Mouse (Mus musculus): ENCODE measurements at regions not wholly inside any gene's neighbourhood (a gene's known extent, or its start where the extent isn't known, plus 50 kb on each side); places are given as distances from the start of the nearest gene placed in this dataset.
A peak's percentile ranks its signal among the peaks of the same experiment; 100 is the strongest.

GRCm38 (mm10) chr12:30510861-30511260 lies 73.4 kb upstream of the Tmem18 start:
- Histone ChIP-seq H3K9ac (ENCODE audit: low read length) (no peak overlapping the region), H3K27ac (replicated peaks in 1 of 2; ENCODE audit: control insufficient read depth in 1 of 2, insufficient read depth in 1 of 2, low read depth in 2 of 2, low read length in 2 of 2) (no peak overlapping the region), H3K4me1 (ENCODE audit: control insufficient read depth in 2 of 2, insufficient read depth in 2 of 2, low read length in 2 of 2) (peaks cover 0 to 5% of the 10 kb centered on the region in 2 experiments; a peak in 2 of 4 replicates), H3K36me3 (ENCODE audit: control insufficient read depth, insufficient read depth, low read length) (no peaks in the 10 kb centered on the region), H3K9me3 (ENCODE audit: control insufficient read depth, low read length) (no peaks in the 10 kb centered on the region), H3K4me3 (ENCODE audit: control insufficient read depth in 1 of 2, insufficient read depth in 1 of 2, low read depth in 1 of 2, low read length in 2 of 2) (no peak overlapping the region), H3K4me2 (ENCODE audit: low read length) (no peak overlapping the region), H3K27me3 (ENCODE audit: control insufficient read depth, insufficient read depth, low read length) (no peaks in the 10 kb centered on the region)
- WGBS: 56% methylated on average over 6 of the region's 6 CpGs
- no peak for ATAC-seq (ENCODE audit: insufficient number of reproducible peaks, insufficient read depth, low FRiP score, low read depth)

GRCm38 (mm10) chr12:30483370-30483769 lies 100.9 kb upstream of the Tmem18 start:
- 76% methylated on average over 5 of the region's 5 CpGs for WGBS
- Histone ChIP-seq H3K4me3 (ENCODE audit: control insufficient read depth in 1 of 2, insufficient read depth in 1 of 2, low read depth in 1 of 2, low read length in 2 of 2) (no peak overlapping the region), H3K27me3 (ENCODE audit: control insufficient read depth, insufficient read depth, low read length) (no peaks in the 10 kb centered on the region), H3K9me3 (ENCODE audit: control insufficient read depth, low read length) (no peaks in the 10 kb centered on the region), H3K4me1 (ENCODE audit: control insufficient read depth in 2 of 2, insufficient read depth in 2 of 2, low read length in 2 of 2) (no peaks in the 10 kb centered on the region), H3K4me2 (ENCODE audit: low read length) (no peak overlapping the region), H3K9ac (ENCODE audit: low read length) (no peak overlapping the region), H3K27ac (replicated peaks in 1 of 2; ENCODE audit: control insufficient read depth in 1 of 2, insufficient read depth in 1 of 2, low read depth in 2 of 2, low read length in 2 of 2) (no peak overlapping the region), H3K36me3 (ENCODE audit: control insufficient read depth, insufficient read depth, low read length) (no peaks in the 10 kb centered on the region)
- no peak for ATAC-seq (ENCODE audit: insufficient number of reproducible peaks, insufficient read depth, low FRiP score, low read depth)

GRCm38 (mm10) chr12:30473473-30473815 lies 100.3 kb upstream of the Sntg2 start:
- H3K9ac ChIP-seq (ENCODE audit: low read length): no peak overlapping the region
- ATAC-seq (ENCODE audit: insufficient number of reproducible peaks, insufficient read depth, low FRiP score, low read depth): no peak
- H3K27me3 ChIP-seq (ENCODE audit: control insufficient read depth, insufficient read depth, low read length): no peaks in the 10 kb centered on the region
- no peak overlapping the region for H3K4me2 ChIP-seq (ENCODE audit: low read length)
- 27% methylated on average over 4 of the region's 4 CpGs for WGBS
- no peaks in the 10 kb centered on the region for H3K36me3 ChIP-seq (ENCODE audit: control insufficient read depth, insufficient read depth, low read length)
- H3K4me3 ChIP-seq (ENCODE audit: control insufficient read depth in 1 of 2, insufficient read depth in 1 of 2, low read depth in 1 of 2, low read length in 2 of 2): no peak overlapping the region
- no peak overlapping the region for H3K27ac ChIP-seq (replicated peaks in 1 of 2; ENCODE audit: control insufficient read depth in 1 of 2, insufficient read depth in 1 of 2, low read depth in 2 of 2, low read length in 2 of 2)
- no peaks in the 10 kb centered on the region for H3K4me1 ChIP-seq (ENCODE audit: control insufficient read depth in 2 of 2, insufficient read depth in 2 of 2, low read length in 2 of 2)
- H3K9me3 ChIP-seq (ENCODE audit: control insufficient read depth, low read length): no peaks in the 10 kb centered on the region

- no peak overlapping the region for H3K9ac ChIP-seq (ENCODE audit: low read length)
- no peak for ATAC-seq (ENCODE audit: insufficient number of reproducible peaks, insufficient read depth, low FRiP score, low read depth)
- 72% methylated on average over 10 of the region's 10 CpGs for WGBS
These were observed 99.7 kb upstream of the Sntg2 start for GRCm38 (mm10) chr12:30472743-30473472.

GRCm38 (mm10) chr12:30467186-30467585 lies 94.0 kb upstream of the Sntg2 start:
- no peak overlapping the region for H3K4me2 ChIP-seq (ENCODE audit: low read length)
- H3K36me3 ChIP-seq (ENCODE audit: control insufficient read depth, insufficient read depth, low read length): no peaks in the 10 kb centered on the region
- 28% methylated on average over 7 of the region's 7 CpGs for WGBS
- H3K9me3 ChIP-seq (ENCODE audit: control insufficient read depth, low read length): no peaks in the 10 kb centered on the region
- H3K27ac ChIP-seq (replicated peaks in 1 of 2; ENCODE audit: control insufficient read depth in 1 of 2, insufficient read depth in 1 of 2, low read depth in 2 of 2, low read length in 2 of 2): peak overlapping the region in 1 of 2 experiments; percentile 37; a peak in 2 of 4 replicates
- no peak for ATAC-seq (ENCODE audit: insufficient number of reproducible peaks, insufficient read depth, low FRiP score, low read depth)
- H3K4me1 ChIP-seq (ENCODE audit: control insufficient read depth in 2 of 2, insufficient read depth in 2 of 2, low read length in 2 of 2): peaks cover 0 to 3% of the 10 kb centered on the region in 2 experiments; a peak in 2 of 4 replicates
- H3K9ac ChIP-seq (ENCODE audit: low read length): no peak overlapping the region
- H3K27me3 ChIP-seq (ENCODE audit: control insufficient read depth, insufficient read depth, low read length): no peaks in the 10 kb centered on the region
- H3K4me3 ChIP-seq (ENCODE audit: control insufficient read depth in 1 of 2, insufficient read depth in 1 of 2, low read depth in 1 of 2, low read length in 2 of 2): no peak overlapping the region

More at GRCm38 (mm10) chr12:30472743-30473472, 99.7 kb upstream of the Sntg2 start:
- no peaks in the 10 kb centered on the region for H3K27me3 ChIP-seq (ENCODE audit: control insufficient read depth, insufficient read depth, low read length)
- no peaks in the 10 kb centered on the region for H3K9me3 ChIP-seq (ENCODE audit: control insufficient read depth, low read length)
- H3K4me1 ChIP-seq (ENCODE audit: control insufficient read depth in 2 of 2, insufficient read depth in 2 of 2, low read length in 2 of 2): no peaks in the 10 kb centered on the region
- no peak overlapping the region for H3K4me3 ChIP-seq (ENCODE audit: control insufficient read depth in 1 of 2, insufficient read depth in 1 of 2, low read depth in 1 of 2, low read length in 2 of 2)
- H3K27ac ChIP-seq (replicated peaks in 1 of 2; ENCODE audit: control insufficient read depth in 1 of 2, insufficient read depth in 1 of 2, low read depth in 2 of 2, low read length in 2 of 2): no peak overlapping the region
- no peak overlapping the region for H3K4me2 ChIP-seq (ENCODE audit: low read length)
- no peaks in the 10 kb centered on the region for H3K36me3 ChIP-seq (ENCODE audit: control insufficient read depth, insufficient read depth, low read length)

GRCm38 (mm10) chr12:30450614-30451013 lies 77.4 kb upstream of the Sntg2 start:
- no peak overlapping the region for H3K4me3 ChIP-seq (ENCODE audit: control insufficient read depth in 1 of 2, insufficient read depth in 1 of 2, low read depth in 1 of 2, low read length in 2 of 2)
- no peak overlapping the region for H3K4me2 ChIP-seq (ENCODE audit: low read length)
- H3K36me3 ChIP-seq (ENCODE audit: control insufficient read depth, insufficient read depth, low read length): no peaks in the 10 kb centered on the region

GRCm38 (mm10) chr12:30434892-30435291 lies 61.7 kb upstream of the Sntg2 start:
- H3K27ac ChIP-seq (replicated peaks in 1 of 2; ENCODE audit: control insufficient read depth in 1 of 2, insufficient read depth in 1 of 2, low read depth in 2 of 2, low read length in 2 of 2): no peak overlapping the region
- 31% methylated on average over 8 of the region's 8 CpGs for WGBS
- no peak overlapping the region for H3K9ac ChIP-seq (ENCODE audit: low read length)
- ATAC-seq (ENCODE audit: insufficient number of reproducible peaks, insufficient read depth, low FRiP score, low read depth): no peak
- no peaks in the 10 kb centered on the region for H3K4me1 ChIP-seq (ENCODE audit: control insufficient read depth in 2 of 2, insufficient read depth in 2 of 2, low read length in 2 of 2)
- no peaks in the 10 kb centered on the region for H3K9me3 ChIP-seq (ENCODE audit: control insufficient read depth, low read length)
- H3K27me3 ChIP-seq (ENCODE audit: control insufficient read depth, insufficient read depth, low read length): no peaks in the 10 kb centered on the region
- H3K36me3 ChIP-seq (ENCODE audit: control insufficient read depth, insufficient read depth, low read length): no peaks in the 10 kb centered on the region
- H3K4me3 ChIP-seq (ENCODE audit: control insufficient read depth in 1 of 2, insufficient read depth in 1 of 2, low read depth in 1 of 2, low read length in 2 of 2): no peak overlapping the region
- H3K4me2 ChIP-seq (ENCODE audit: low read length): no peak overlapping the region

More at GRCm38 (mm10) chr12:30450614-30451013, 77.4 kb upstream of the Sntg2 start:
- no peaks in the 10 kb centered on the region for H3K9me3 ChIP-seq (ENCODE audit: control insufficient read depth, low read length)
- H3K27me3 ChIP-seq (ENCODE audit: control insufficient read depth, insufficient read depth, low read length): no peaks in the 10 kb centered on the region
- H3K27ac ChIP-seq (replicated peaks in 1 of 2; ENCODE audit: control insufficient read depth in 1 of 2, insufficient read depth in 1 of 2, low read depth in 2 of 2, low read length in 2 of 2): no peak overlapping the region
- no peaks in the 10 kb centered on the region for H3K4me1 ChIP-seq (ENCODE audit: control insufficient read depth in 2 of 2, insufficient read depth in 2 of 2, low read length in 2 of 2)
- H3K9ac ChIP-seq (ENCODE audit: low read length): no peak overlapping the region
- ATAC-seq (ENCODE audit: insufficient number of reproducible peaks, insufficient read depth, low FRiP score, low read depth): no peak

- H3K9me3 ChIP-seq (ENCODE audit: control insufficient read depth, low read length): no peaks in the 10 kb centered on the region
- no peak overlapping the region for H3K4me2 ChIP-seq (ENCODE audit: low read length)
- 78% methylated on average over 5 of the region's 5 CpGs for WGBS
- H3K36me3 ChIP-seq (ENCODE audit: control insufficient read depth, insufficient read depth, low read length): no peaks in the 10 kb centered on the region
- no peak for ATAC-seq (ENCODE audit: insufficient number of reproducible peaks, insufficient read depth, low FRiP score, low read depth)
- H3K9ac ChIP-seq (ENCODE audit: low read length): no peak overlapping the region
- no peaks in the 10 kb centered on the region for H3K27me3 ChIP-seq (ENCODE audit: control insufficient read depth, insufficient read depth, low read length)
- H3K4me3 ChIP-seq (ENCODE audit: control insufficient read depth in 1 of 2, insufficient read depth in 1 of 2, low read depth in 1 of 2, low read length in 2 of 2): no peak overlapping the region
- H3K27ac ChIP-seq (replicated peaks in 1 of 2; ENCODE audit: control insufficient read depth in 1 of 2, insufficient read depth in 1 of 2, low read depth in 2 of 2, low read length in 2 of 2): no peak overlapping the region
- no peaks in the 10 kb centered on the region for H3K4me1 ChIP-seq (ENCODE audit: control insufficient read depth in 2 of 2, insufficient read depth in 2 of 2, low read length in 2 of 2)
These were observed 59.7 kb upstream of the Sntg2 start for GRCm38 (mm10) chr12:30432861-30433260.
